Mouse (Mus musculus): Measurements from ENCODE around the gene Golm1.

Golm1 gene

GRCm38 (mm10) chr13:59676316-59677229 is 962 bp upstream of the Golm1 start:
- DNase-seq (ENCODE audit: low spot score), result no peak

- DNase-seq (ENCODE audit: low spot score), result peak; percentile 15
These were observed 855 bp downstream of the Golm1 start for GRCm38 (mm10) chr13:59674761-59675150.

- DNase-seq (ENCODE audit: low spot score), result no peak
These were observed 1.4 kb downstream of the Golm1 start for GRCm38 (mm10) chr13:59674215-59674614.

GRCm38 (mm10) chr13:59673597-59673996 is 2.0 kb downstream of the Golm1 start:
- no peak for DNase-seq (ENCODE audit: low spot score)

- no peak for DNase-seq (ENCODE audit: low spot score)
These were observed 3.4 kb downstream of the Golm1 start for GRCm38 (mm10) chr13:59672248-59672647.

GRCm38 (mm10) chr13:59671521-59671920 is 4.1 kb downstream of the Golm1 start:
- no peak for DNase-seq (ENCODE audit: low spot score)

GRCm38 (mm10) chr13:59669946-59670345 is 5.7 kb downstream of the Golm1 start:
- no peak for DNase-seq (ENCODE audit: low spot score)

- no peak for DNase-seq (ENCODE audit: low spot score)
These were observed 7.0 kb downstream of the Golm1 start for GRCm38 (mm10) chr13:59668501-59669093.

- no peak for DNase-seq (ENCODE audit: low spot score)
These were observed 7.8 kb downstream of the Golm1 start for GRCm38 (mm10) chr13:59667763-59668162.

GRCm38 (mm10) chr13:59663939-59664712 is 11.5 kb downstream of the Golm1 start:
- DNase-seq (ENCODE audit: low spot score), result no peak

GRCm38 (mm10) chr13:59661966-59662365 is 13.6 kb downstream of the Golm1 start:
- DNase-seq (ENCODE audit: low spot score), result no peak

- DNase-seq (ENCODE audit: low spot score), result no peak
These were observed 14.2 kb downstream of the Golm1 start for GRCm38 (mm10) chr13:59661387-59661786.

GRCm38 (mm10) chr13:59660371-59660770 is 15.2 kb downstream of the Golm1 start:
- DNase-seq (ENCODE audit: low spot score), result no peak

GRCm38 (mm10) chr13:59657781-59658180 is 17.8 kb downstream of the Golm1 start:
- DNase-seq (ENCODE audit: low spot score), result no peak

- DNase-seq (ENCODE audit: low spot score), result no peak
These were observed 18.6 kb downstream of the Golm1 start for GRCm38 (mm10) chr13:59656975-59657388.

GRCm38 (mm10) chr13:59656316-59656832 is 19.2 kb downstream of the Golm1 start:
- no peak for DNase-seq (ENCODE audit: low spot score)

- no peak for DNase-seq (ENCODE audit: low spot score)
These were observed 19.8 kb downstream of the Golm1 start for GRCm38 (mm10) chr13:59655718-59656315.

- no peak for DNase-seq (ENCODE audit: low spot score)
These were observed 21.1 kb downstream of the Golm1 start for GRCm38 (mm10) chr13:59654465-59654864.

GRCm38 (mm10) chr13:59653136-59653535 is 22.5 kb downstream of the Golm1 start:
- no peak for DNase-seq (ENCODE audit: low spot score)

GRCm38 (mm10) chr13:59652651-59653050 is 23.0 kb downstream of the Golm1 start:
- no peak for DNase-seq (ENCODE audit: low spot score)

GRCm38 (mm10) chr13:59649781-59650180 is 25.8 kb downstream of the Golm1 start:
- no peak for DNase-seq (ENCODE audit: low spot score)

- DNase-seq (ENCODE audit: low spot score), result no peak
These were observed 27.0 kb downstream of the Golm1 start for GRCm38 (mm10) chr13:59648598-59648997.
